ENCODE assay signal across 22 mouse cellular contexts in genomic region chr3:99379616-99380250, GRCm38 (mm10).
DNase-seq lines count a peak whose midpoint lies in the region; ATAC-seq and TF ChIP-seq lines count a peak whose summit lies in the region.
"Had no signal": no experiment of that assay in that cellular context is flagged by ENCODE, and none has a peak within 500 bp of the region (broad histone marks: within the 10 kb centered on the region; RNA-seq: fewer than 3 reads in every experiment).

No protein-coding gene starts in this region.

- no peak overlapping the region for H3K9ac ChIP-seq in limb, embryonic 13.5 days
- H3K9ac ChIP-seq: embryonic facial prominence, embryonic 15.5 days; forebrain, postnatal 0 days; hindbrain, embryonic 12.5 days; hindbrain, embryonic 15.5 days had no signal

- H3K27me3 ChIP-seq in limb, embryonic 13.5 days = no peaks in the 10 kb centered on the region
- no peaks in the 10 kb centered on the region for H3K27me3 ChIP-seq in limb, embryonic 10.5 days (ENCODE audit: low read depth, poor library complexity, severe bottlenecking)
- H3K27me3 ChIP-seq: embryonic facial prominence, embryonic 15.5 days; hindbrain, embryonic 12.5 days; hindbrain, embryonic 15.5 days had no signal

- 0 out of 2 replicates have a peak, but pooled peaks have one; percentile 44 for ATAC-seq in limb, embryonic 13.5 days (ENCODE audit: low FRiP score, low read depth)
- ATAC-seq: CD4-positive, CD25-positive, alpha-beta regulatory T cell, adult 4 months; forebrain, embryonic 14.5 days; forebrain, postnatal 0 days had no signal

- 75% methylated on average over 2 of the region's 2 CpGs for WGBS in limb, embryonic 13.5 days
- WGBS in limb, embryonic 10.5 days = 87% methylated on average over 2 of the region's 2 CpGs

- no peak overlapping the region for H3K4me3 ChIP-seq in gastrocnemius, adult 2 months
- no peak overlapping the region for H3K4me3 ChIP-seq in limb, embryonic 13.5 days
- H3K4me3 ChIP-seq in limb, embryonic 10.5 days = no peak overlapping the region
- H3K4me3 ChIP-seq: embryonic facial prominence, embryonic 15.5 days; hindbrain, embryonic 12.5 days; hindbrain, embryonic 15.5 days had no signal

- no peaks in the 10 kb centered on the region for H3K9me3 ChIP-seq in limb, embryonic 13.5 days
- no peaks in the 10 kb centered on the region for H3K9me3 ChIP-seq in limb, embryonic 10.5 days (replicated peaks)
- H3K9me3 ChIP-seq: embryonic facial prominence, embryonic 15.5 days; hindbrain, embryonic 12.5 days; hindbrain, embryonic 15.5 days had no signal

- DNase-seq in gastrocnemius, adult 2 months = peak; percentile 25
- no peak for DNase-seq in gastrocnemius, postnatal 14 days
- DNase-seq in limb, embryonic 10.5 days (ENCODE audit: low spot score) = no peak
- peak; percentile 78 for DNase-seq in skeletal muscle tissue, adult 2 months (ENCODE audit: low read depth, low spot score)
- DNase-seq in embryo, embryonic 10 days (ENCODE audit: low spot score) = no peak
- DNase-seq: adrenal gland, adult 2 months; adrenal gland, postnatal 14 days; cerebellum, adult 11 months; cerebellum, adult 2 months; cerebellum, adult 9-11 months; cerebellum, postnatal 25 days; embryo, embryonic 11 days; forebrain, postnatal 0 days; gastrocnemius, postnatal 10 days; heart, adult 11 months had no signal

- no peaks in the 10 kb centered on the region for H3K4me1 ChIP-seq in limb, embryonic 13.5 days
- H3K4me1 ChIP-seq in limb, embryonic 10.5 days = no peaks in the 10 kb centered on the region
- H3K4me1 ChIP-seq: embryonic facial prominence, embryonic 15.5 days; hindbrain, embryonic 12.5 days; hindbrain, embryonic 15.5 days had no signal

- intact Hi-C loops in gastrocnemius, adult 2 months (cut with DNase I) = loop anchor here (10.0 kb wide), 1 partner anchor 355 kb away; no protein-coding TSS in a partner anchor
- intact Hi-C loops in gastrocnemius, postnatal 14 days (cut with DNase I; ENCODE audit: low total_unique reads) = no loop called here

- H3K4me2 ChIP-seq in limb, embryonic 13.5 days (replicated peaks) = no peak overlapping the region
- H3K4me2 ChIP-seq: embryonic facial prominence, embryonic 15.5 days; heart, embryonic 11.5 days; hindbrain, embryonic 12.5 days; hindbrain, embryonic 15.5 days had no signal

- peak overlapping the region; percentile 48 for H3K27ac ChIP-seq in gastrocnemius, adult 2 months
- H3K27ac ChIP-seq in limb, embryonic 13.5 days = no peak overlapping the region
- no peak overlapping the region for H3K27ac ChIP-seq in limb, embryonic 10.5 days
- H3K27ac ChIP-seq: embryonic facial prominence, embryonic 15.5 days; hindbrain, embryonic 12.5 days; hindbrain, embryonic 15.5 days had no signal

- TF ChIP-seq CTCF in gastrocnemius, adult 2 months (IDR thresholded peaks at IDR 0.05) = no peak

- no peaks in the 10 kb centered on the region for H3K36me3 ChIP-seq in limb, embryonic 13.5 days
- no peaks in the 10 kb centered on the region for H3K36me3 ChIP-seq in limb, embryonic 10.5 days
- H3K36me3 ChIP-seq: embryonic facial prominence, embryonic 15.5 days; hindbrain, embryonic 12.5 days; hindbrain, embryonic 15.5 days had no signal

Comparison
In these comparisons a context has a peak if more than half of its experiments do, and no peak if none do; other contexts are left out.
1. DNase-seq: peak in gastrocnemius, adult 2 months (single experiment) and skeletal muscle tissue, adult 2 months (single experiment); none in gastrocnemius, postnatal 14 days (single experiment), limb, embryonic 10.5 days (single experiment) and embryo, embryonic 10 days (single experiment).